Mouse (Mus musculus): Measurements from ENCODE around the gene Ehd4.

DNA sequence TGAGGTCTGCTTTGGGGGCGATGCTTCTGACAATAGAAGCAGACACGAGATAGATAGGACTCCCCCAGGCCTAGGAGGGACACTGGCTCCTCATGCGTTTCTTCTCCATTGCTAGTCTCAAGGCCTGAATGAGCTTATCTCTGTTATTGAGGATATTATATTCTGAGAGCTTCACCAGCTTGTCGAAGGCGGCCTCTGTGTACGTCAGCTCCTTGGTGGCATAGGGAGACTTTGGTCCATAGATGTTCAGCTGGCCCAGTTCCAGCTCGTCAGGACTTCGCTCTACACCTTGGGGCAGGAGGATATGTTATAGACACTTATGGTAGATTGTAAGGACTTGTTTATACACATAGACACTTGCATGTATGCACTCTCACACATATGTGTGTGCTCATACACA, 13.4 kb upstream of the Ehd4 start:
- TF ChIP-seq CTCF (IDR thresholded peaks at IDR 0.05; ENCODE audit: low read depth, low read length), result no peak
- no peak for TF ChIP-seq POLR2A (IDR thresholded peaks at IDR 0.05; ENCODE audit: extremely low read depth, insufficient read depth, low read length)

Data from liver, adult 2 months (tissue).